Mouse (Mus musculus) left cerebral cortex, postnatal 36 days (tissue): Measurements from ENCODE around the gene Thy1. TPM values are rescaled to one million over a fixed set of nuclear protein-coding genes. Genes with fewer than 3 reads are reported as not detected.
A peak's percentile ranks its signal among the peaks of the same experiment; 100 is the strongest.

Source experiments
- DNase-seq, 2 experiments: peaks; one replicate each; pipeline ENCODE4 v3.0.0; 2021 to 2022; ENCODE audit warnings: low spot score in 2 of 2, mixed read lengths in 1 of 2
- intact Hi-C: fragments of 180-260 bp; cut with DNase I; formaldehyde crosslinking; loops from one replicate; pipeline ENCODE4 v1.15.1; 2025
- total RNA-seq, 2 experiments: library from RNA; stranded (reverse); gene quantifications; 2 replicates each; pipeline ENCODE4 v1.2.3; 2021

The Thy1 gene
- total RNA-seq, 2 experiments from 2014 or later, result 821 to 972 TPM

GRCm38 (mm10) chr9:44095781-44096180 lies 52.6 kb downstream of the Thy1 start:
- intact Hi-C loops, result no loop called here

GRCm38 (mm10) chr9:44096536-44096935 lies 53.4 kb downstream of the Thy1 start:
- intact Hi-C loops, result no loop called here
- DNase-seq, result peak in 1 of 2 experiments; percentile 59

More at GRCm38 (mm10) chr9:44095781-44096180, 52.6 kb downstream of the Thy1 start:
- DNase-seq, result peak in 1 of 2 experiments; percentile 8

Other genes starting within 250 kb of the Thy1 start
- gene Usp2, start 23.6 kb downstream of the Thy1 start, total RNA-seq, result 100 to 1,000 TPM; 110 to 113 TPM
- gene Mfrp, start 58.3 kb downstream of the Thy1 start, total RNA-seq, result under 1 TPM in 1 of 2 experiments, not detected in 1; 0.22 TPM
- gene C1qtnf5, start 63.9 kb downstream of the Thy1 start, total RNA-seq, result 10 to 100 TPM; 15.1 to 19.3 TPM
- 1 to 10 TPM in 1 of 2 experiments, not detected in 1; 1.0 TPM for gene Gm49380, start 70.1 kb downstream of the Thy1 start, total RNA-seq
- 10 to 100 TPM; 29.2 to 35.7 TPM for gene Rnf26, start 70.1 kb downstream of the Thy1 start, total RNA-seq
- 10 to 100 TPM; 14.9 to 18.4 TPM for gene Mcam, start 91.1 kb downstream of the Thy1 start, total RNA-seq
- 10 to 100 TPM; 45.2 to 65.1 TPM for gene Cbl, start 190.7 kb downstream of the Thy1 start, total RNA-seq
- gene Ccdc153, start 197.3 kb downstream of the Thy1 start, total RNA-seq, result 1 to 10 TPM; 1.3 to 2.7 TPM
- under 1 TPM; 0.57 to 0.82 TPM for gene Pdzd3, start 208.1 kb downstream of the Thy1 start, total RNA-seq
- gene Nlrx1, start 225.2 kb downstream of the Thy1 start, total RNA-seq, result 10 to 100 TPM; 12.1 to 14.1 TPM
- gene Abcg4, start 245.2 kb downstream of the Thy1 start, total RNA-seq, result 10 to 100 TPM; 56.6 to 65.0 TPM